ENCODE assay signal across 8 mouse cellular contexts in the genomic region with DNA sequence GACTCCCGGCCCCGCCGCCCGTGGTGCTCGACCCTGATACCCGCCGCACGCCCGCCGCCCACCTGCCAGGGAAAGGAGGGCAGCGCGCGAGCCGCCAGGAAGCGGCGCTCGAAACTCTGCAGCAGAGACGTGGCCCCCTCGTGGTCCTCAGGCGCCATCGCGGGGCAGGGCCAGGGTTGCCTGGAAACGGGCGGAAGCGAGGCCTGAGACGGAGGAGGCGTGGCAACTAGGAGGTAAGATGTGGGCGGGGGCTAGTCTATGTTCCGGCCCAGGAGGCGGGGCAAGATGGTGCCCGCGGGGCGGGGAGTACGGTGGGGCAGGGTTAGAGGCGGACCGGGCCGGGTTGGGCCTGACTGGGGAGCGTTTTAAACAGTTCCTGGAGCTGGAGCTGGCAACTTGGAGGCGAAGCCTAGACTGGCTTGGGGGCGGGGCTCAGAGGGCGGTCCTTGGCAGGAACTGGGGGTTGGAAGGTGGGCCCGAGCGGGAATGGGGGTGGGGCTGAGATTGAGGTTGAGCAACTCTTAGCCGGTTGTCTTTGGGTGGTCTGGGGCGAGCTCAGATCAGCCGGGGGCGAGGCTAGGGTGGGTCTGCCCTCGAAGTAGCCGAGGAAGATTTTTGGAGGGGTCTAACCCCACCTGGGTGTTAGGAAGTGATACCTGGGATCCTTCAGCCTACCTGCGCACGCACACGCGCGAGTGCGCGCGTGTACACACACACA. TPM values are rescaled to one million over a fixed set of nuclear protein-coding genes. Genes with fewer than 3 reads are reported as not detected.
DNase-seq lines count a peak whose midpoint lies in the region; ATAC-seq lines count a peak whose summit lies in the region.

A gene (minus strand): TSS at position 205 of the 718 bp plus-strand sequence.

- peaks cover 7% of the 10 kb centered on the region; the same call in 1 of the 2 replicates for H3K36me3 ChIP-seq in intestine, embryonic 14.5 days (ENCODE audit: control insufficient read depth, insufficient read depth, low read length)

- peak within 1 kb of the TSS; percentile 71 for H3K4me2 ChIP-seq in intestine, embryonic 14.5 days (ENCODE audit: low read length)

- 1% methylated on average over 57 of the region's 57 CpGs for WGBS in intestine, embryonic 14.5 days

- ATAC-seq in intestine, embryonic 14.5 days (replicated peaks; ENCODE audit: low FRiP score, low TSS enrichment, low read depth) = peak; percentile 97

- H3K9me3 ChIP-seq in intestine, embryonic 14.5 days (ENCODE audit: control insufficient read depth, low read length) = no peaks in the 10 kb centered on the region

- H3K9ac ChIP-seq in intestine, embryonic 14.5 days (ENCODE audit: low read length) = peak within 1 kb of the TSS; percentile 78

- DNase-seq in adrenal gland, adult 18-20 months (ENCODE audit: low spot score in 2 of 2) = peak; percentile 95 to 96
- peak; percentile 100 for DNase-seq in embryo, embryonic 11 days
- DNase-seq in gastrocnemius, postnatal 25 days = peak; percentile 98
- peak; percentile 97 for DNase-seq in intestine, embryonic 14.5 days (ENCODE audit: low spot score)
- DNase-seq in left cerebral cortex, postnatal 14 days (ENCODE audit: low spot score in 2 of 2) = peak; percentile 96 to 98
- peak; percentile 99 for DNase-seq in mesoderm, embryonic 11.5 days (ENCODE audit: low read depth, low spot score)
- DNase-seq in right cerebral cortex, postnatal 36 days (ENCODE audit: low spot score in 2 of 2) = peak; percentile 95 to 96
- peak; percentile 99 for DNase-seq in yolk sac, embryonic 10.5 days (ENCODE audit: low spot score)

- no peaks in the 10 kb centered on the region for H3K27me3 ChIP-seq in intestine, embryonic 14.5 days (replicated peaks; ENCODE audit: control insufficient read depth, insufficient read depth, low read length)

- H3K4me1 ChIP-seq in intestine, embryonic 14.5 days (replicated peaks; ENCODE audit: control insufficient read depth, insufficient read depth, low read length) = peaks cover 17% of the 10 kb centered on the region

- H3K27ac ChIP-seq in intestine, embryonic 14.5 days (ENCODE audit: low read depth) = peak within 1 kb of the TSS; percentile 69

- H3K4me3 ChIP-seq in intestine, embryonic 14.5 days (ENCODE audit: low read depth, low read length) = peak within 1 kb of the TSS; percentile 74

- intact Hi-C loops in left cerebral cortex, postnatal 14 days (cut with DNase I) = loop anchor here (2.0 kb wide), 1 partner anchor 53 kb away; no protein-coding TSS in a partner anchor

RNA-seq across cellular contexts. Expression of the gene that starts here (rescaled TPM):
- 10 to 100 TPM; 19.4 to 20.8 TPM for total RNA-seq in adrenal gland, adult 18-20 months (2021)
- 1 to 10 TPM; 7.2 to 8.0 TPM for total RNA-seq in gastrocnemius, postnatal 25 days (2021)
- 42.1 and 42.8 TPM in 2 replicates for polyA plus RNA-seq in intestine, embryonic 14.5 days (2014; fragmentation: Nextera tagmentation; extraction: Ambion mirVana)
- total RNA-seq in left cerebral cortex, postnatal 14 days (2021) = 1 to 10 TPM; 3.7 to 4.2 TPM

Comparison
In these comparisons a context has a peak if more than half of its experiments do, and no peak if none do; other contexts are left out.
1. Peak in every context shown above with its lines: DNase-seq, ATAC-seq, H3K4me3 ChIP-seq and H3K27ac ChIP-seq.